23 mouse cellular contexts compared by ENCODE assay signal in the genomic region with DNA sequence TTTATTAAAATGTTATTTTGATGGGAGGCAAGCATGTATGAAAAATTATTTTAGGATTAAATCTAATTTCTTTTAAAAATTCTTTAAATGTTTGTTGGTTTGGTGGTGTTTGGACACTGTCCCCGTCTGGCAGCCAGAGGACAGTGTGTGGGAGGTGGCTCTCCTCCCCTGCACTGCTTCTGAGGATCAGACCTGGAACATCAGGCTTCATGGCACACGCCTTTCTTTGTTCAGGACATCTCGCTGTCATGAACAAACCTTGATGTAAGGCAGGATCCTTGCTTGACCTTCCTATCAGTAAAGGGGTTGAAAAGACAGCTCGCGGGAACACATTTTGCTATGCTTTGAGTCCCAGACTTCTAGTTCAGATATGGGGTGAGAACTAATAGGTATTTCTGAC.
"Had no signal": no experiment of that assay in that cellular context is flagged by ENCODE, and none has a peak within 500 bp of the region (broad histone marks: within the 10 kb centered on the region; RNA-seq: fewer than 3 reads in every experiment).

No protein-coding gene starts in this region.

- H3K4me3 ChIP-seq: gastrocnemius, adult 2 months; heart, embryonic 10.5 days; heart, embryonic 12.5 days; hindbrain, embryonic 10.5 days; hindbrain, embryonic 12.5 days; kidney, embryonic 15.5 days; limb, embryonic 12.5 days; liver, embryonic 13.5 days had no signal

- H3K9me3 ChIP-seq: heart, embryonic 10.5 days; heart, embryonic 12.5 days; hindbrain, embryonic 10.5 days; hindbrain, embryonic 12.5 days; kidney, embryonic 15.5 days; liver, embryonic 13.5 days had no signal

- H3K4me1 ChIP-seq: heart, embryonic 10.5 days; hindbrain, embryonic 10.5 days; hindbrain, embryonic 12.5 days; kidney, embryonic 15.5 days; limb, embryonic 12.5 days; liver, embryonic 13.5 days had no signal

- H3K27ac ChIP-seq: gastrocnemius, adult 2 months; heart, embryonic 10.5 days; hindbrain, embryonic 10.5 days; hindbrain, embryonic 12.5 days; hindbrain, embryonic 14.5 days; kidney, embryonic 15.5 days; kidney, postnatal 0 days; limb, embryonic 12.5 days; liver, embryonic 13.5 days had no signal

- DNase-seq: gastrocnemius, adult 2 months; gastrocnemius, postnatal 10 days; gastrocnemius, postnatal 25 days; heart, adult 18-20 months; heart, postnatal 10 days; heart, postnatal 4 days; kidney, adult 11 months; kidney, adult 2 months; kidney, adult 9 months; kidney, postnatal 25 days; layer of hippocampus, adult 9-11 months; layer of hippocampus, postnatal 36 days; left cerebral cortex, postnatal 4 days; liver; liver, embryonic 13.5 days had no signal

- H3K9ac ChIP-seq: heart, embryonic 12.5 days; hindbrain, embryonic 12.5 days; hindbrain, embryonic 14.5 days; kidney, embryonic 15.5 days; limb, embryonic 12.5 days; liver, embryonic 13.5 days had no signal
